Mouse (Mus musculus): Measurements from ENCODE around the gene Sec16a. TPM values are rescaled to one million over a fixed set of nuclear protein-coding genes. Genes with fewer than 3 reads are reported as not detected.
A peak's percentile ranks its signal among the peaks of the same experiment; 100 is the strongest.

The Sec16a gene
- total and polyA plus RNA-seq, 2 experiments from 2014 or later = 12.6 to 76.7 TPM

GRCm38 (mm10) chr2:26483230-26483869 is 38.3 kb upstream of the Sec16a start:
- H3K9ac ChIP-seq (replicated peaks; ENCODE audit: low read length, poor library complexity, severe bottlenecking) = no peak overlapping the region
- no peak overlapping the region for H3K4me2 ChIP-seq (ENCODE audit: low read depth, low read length, poor library complexity, severe bottlenecking)
- TF ChIP-seq CTCF (IDR thresholded peaks at IDR 0.05) = no peak
- DNase-seq (ENCODE audit: low spot score) (no peak), ATAC-seq (ENCODE audit: low FRiP score) (no peak)
- H3K4me1 ChIP-seq (ENCODE audit: insufficient read depth, low read length) = peaks cover 34% of the 10 kb centered on the region; the same call in 1 of the 2 replicates
- H3K4me3 ChIP-seq (ENCODE audit: low read depth, low read length) = no peak overlapping the region
- 59% methylated on average over 13 of the region's 13 CpGs for WGBS
- H3K27ac ChIP-seq (ENCODE audit: low read depth, low read length) = 0 out of 2 replicates have a peak overlapping the region, but pooled peaks have one; percentile 26
- H3K36me3 ChIP-seq (ENCODE audit: insufficient read depth, low read length) = peaks cover 9% of the 10 kb centered on the region; the same call in 1 of the 2 replicates
- H3K27me3 ChIP-seq (ENCODE audit: insufficient read depth, low read length) = no peaks in the 10 kb centered on the region
- no peaks in the 10 kb centered on the region for H3K9me3 ChIP-seq (ENCODE audit: low read length)

- peaks cover 34% of the 10 kb centered on the region; the same call in 1 of the 2 replicates for H3K4me1 ChIP-seq (ENCODE audit: insufficient read depth, low read length)
- no peak for DNase-seq (ENCODE audit: low spot score)
- 89% methylated on average over 3 of the region's 3 CpGs for WGBS
- H3K9me3 ChIP-seq (ENCODE audit: low read length) = no peaks in the 10 kb centered on the region
- no peak overlapping the region for H3K9ac ChIP-seq (replicated peaks; ENCODE audit: low read length, poor library complexity, severe bottlenecking)
- no peaks in the 10 kb centered on the region for H3K27me3 ChIP-seq (ENCODE audit: insufficient read depth, low read length)
- ATAC-seq (ENCODE audit: low FRiP score) = no peak
- no peak overlapping the region for H3K4me3 ChIP-seq (ENCODE audit: low read depth, low read length)
- H3K4me2 ChIP-seq (ENCODE audit: low read depth, low read length, poor library complexity, severe bottlenecking) = no peak overlapping the region
- TF ChIP-seq CTCF (IDR thresholded peaks at IDR 0.05) = no peak
- H3K27ac ChIP-seq (ENCODE audit: low read depth, low read length) = 0 out of 2 replicates have a peak overlapping the region, but pooled peaks have one; percentile 26
- H3K36me3 ChIP-seq (ENCODE audit: insufficient read depth, low read length) = peaks cover 12% of the 10 kb centered on the region
Observed at GRCm38 (mm10) chr2:26482824-26483223, 37.8 kb upstream of the Sec16a start.

GRCm38 (mm10) chr2:26481724-26482495 is 36.9 kb upstream of the Sec16a start:
- DNase-seq (ENCODE audit: low spot score) = no peak
- Histone ChIP-seq H3K27me3 (ENCODE audit: insufficient read depth, low read length) (no peaks in the 10 kb centered on the region), H3K4me3 (ENCODE audit: low read depth, low read length) (no peak overlapping the region), H3K4me2 (ENCODE audit: low read depth, low read length, poor library complexity, severe bottlenecking) (no peak overlapping the region), H3K9ac (replicated peaks; ENCODE audit: low read length, poor library complexity, severe bottlenecking) (no peak overlapping the region), H3K4me1 (ENCODE audit: insufficient read depth, low read length) (peaks cover 31% of the 10 kb centered on the region; the same call in 1 of the 2 replicates), H3K27ac (ENCODE audit: low read depth, low read length) (no peak overlapping the region), H3K9me3 (ENCODE audit: low read length) (no peaks in the 10 kb centered on the region), H3K36me3 (ENCODE audit: insufficient read depth, low read length) (peaks cover 14% of the 10 kb centered on the region)
- ATAC-seq (ENCODE audit: low FRiP score) = no peak
- 81% methylated on average over 10 of the region's 10 CpGs for WGBS
- no peak for TF ChIP-seq CTCF (IDR thresholded peaks at IDR 0.05)

DNA sequence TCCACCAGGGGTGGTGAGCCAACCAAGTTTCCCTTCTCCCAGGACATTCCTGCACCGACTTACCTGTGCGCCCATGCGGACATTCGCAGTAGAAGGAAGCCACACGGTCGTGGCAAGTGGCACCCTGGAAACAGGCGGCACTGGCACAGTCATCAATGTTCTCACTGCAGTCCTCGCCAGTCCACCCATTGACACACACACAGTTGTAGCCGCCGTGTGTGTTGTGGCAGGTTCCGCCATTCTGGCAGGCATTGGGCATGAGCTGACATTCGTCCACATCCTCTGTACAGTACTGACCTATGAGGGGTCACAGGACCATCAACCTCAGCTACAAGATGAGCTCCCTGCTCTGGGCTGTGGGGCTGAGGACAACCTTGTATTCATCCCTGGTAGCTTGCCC is 35.9 kb upstream of the Sec16a start:
- Histone ChIP-seq H3K27me3 (ENCODE audit: insufficient read depth, low read length) (no peaks in the 10 kb centered on the region), H3K36me3 (ENCODE audit: insufficient read depth, low read length) (peaks cover 14% of the 10 kb centered on the region), H3K27ac (ENCODE audit: low read depth, low read length) (no peak overlapping the region), H3K4me1 (ENCODE audit: insufficient read depth, low read length) (peaks cover 21% of the 10 kb centered on the region; the same call in 1 of the 2 replicates), H3K9me3 (ENCODE audit: low read length) (no peaks in the 10 kb centered on the region), H3K9ac (replicated peaks; ENCODE audit: low read length, poor library complexity, severe bottlenecking) (no peak overlapping the region), H3K4me2 (ENCODE audit: low read depth, low read length, poor library complexity, severe bottlenecking) (no peak overlapping the region), H3K4me3 (ENCODE audit: low read depth, low read length) (no peak overlapping the region)
- no peak for TF ChIP-seq CTCF (IDR thresholded peaks at IDR 0.05)
- WGBS = 95% methylated on average over 12 of the region's 12 CpGs
- ATAC-seq (ENCODE audit: low FRiP score) = no peak
- DNase-seq (ENCODE audit: low spot score) = no peak

GRCm38 (mm10) chr2:26478685-26479205 is 33.7 kb upstream of the Sec16a start:
- no peak overlapping the region for H3K27ac ChIP-seq (ENCODE audit: low read depth, low read length)
- H3K4me2 ChIP-seq (ENCODE audit: low read depth, low read length, poor library complexity, severe bottlenecking) = no peak overlapping the region
- peaks cover 11% of the 10 kb centered on the region; the same call in 1 of the 2 replicates for H3K4me1 ChIP-seq (ENCODE audit: insufficient read depth, low read length)
- peaks cover 14% of the 10 kb centered on the region for H3K36me3 ChIP-seq (ENCODE audit: insufficient read depth, low read length)
- H3K27me3 ChIP-seq (ENCODE audit: insufficient read depth, low read length) = no peaks in the 10 kb centered on the region
- no peak overlapping the region for H3K9ac ChIP-seq (replicated peaks; ENCODE audit: low read length, poor library complexity, severe bottlenecking)
- no peaks in the 10 kb centered on the region for H3K9me3 ChIP-seq (ENCODE audit: low read length)
- ATAC-seq (ENCODE audit: low FRiP score) (no peak; the same call in 1 of the 2 replicates), DNase-seq (ENCODE audit: low spot score) (peak; percentile 79)
- H3K4me3 ChIP-seq (ENCODE audit: low read depth, low read length) = no peak overlapping the region
- no peak for TF ChIP-seq CTCF (IDR thresholded peaks at IDR 0.05)
- WGBS = 68% methylated on average over 2 of the region's 2 CpGs

Data from midbrain, postnatal 0 days (tissue).